Mouse (Mus musculus): ENCODE measurements around the gene Sec14l2. TPM values are rescaled to one million over a fixed set of nuclear protein-coding genes. Genes with fewer than 3 reads are reported as not detected.

Sec14l2 gene
- polyA plus RNA-seq, 1 experiment from 2014 or later: 1.5 TPM

- peak within 1 kb of the TSS; percentile 74 for H3K4me2 ChIP-seq (replicated peaks; ENCODE audit: low read depth, low read length)
- H3K4me3 ChIP-seq (ENCODE audit: low read length): peak within 1 kb of the TSS; percentile 60
- H3K27me3 ChIP-seq (ENCODE audit: insufficient read depth, low read length): no peaks in the 10 kb centered on the region
- peak within 1 kb of the TSS; percentile 79 for H3K27ac ChIP-seq (ENCODE audit: low read length)
- peaks cover 5% of the 10 kb centered on the region; the same call in 1 of the 2 replicates for H3K9me3 ChIP-seq (ENCODE audit: low read length)
- peaks cover 20% of the 10 kb centered on the region for H3K4me1 ChIP-seq (ENCODE audit: insufficient read depth, low read length)
- ATAC-seq (ENCODE audit: low FRiP score, low TSS enrichment): peak; percentile 14; the same call in 1 of the 2 replicates
- 4% methylated on average over 30 of the region's 34 CpGs for WGBS
- H3K36me3 ChIP-seq (ENCODE audit: insufficient read depth, low read length): peaks cover 22% of the 10 kb centered on the region
- peak within 1 kb of the TSS; percentile 66 for H3K9ac ChIP-seq (replicated peaks; ENCODE audit: low read length)
Observed at GRCm38 (mm10) chr11:4095171-4096053, 27.8 kb downstream of the Sec14l2 start, which contains the start of gene Mtfp1. Gene Mtfp1, minus strand, starts transcription at chr11:4095445.

DNA sequence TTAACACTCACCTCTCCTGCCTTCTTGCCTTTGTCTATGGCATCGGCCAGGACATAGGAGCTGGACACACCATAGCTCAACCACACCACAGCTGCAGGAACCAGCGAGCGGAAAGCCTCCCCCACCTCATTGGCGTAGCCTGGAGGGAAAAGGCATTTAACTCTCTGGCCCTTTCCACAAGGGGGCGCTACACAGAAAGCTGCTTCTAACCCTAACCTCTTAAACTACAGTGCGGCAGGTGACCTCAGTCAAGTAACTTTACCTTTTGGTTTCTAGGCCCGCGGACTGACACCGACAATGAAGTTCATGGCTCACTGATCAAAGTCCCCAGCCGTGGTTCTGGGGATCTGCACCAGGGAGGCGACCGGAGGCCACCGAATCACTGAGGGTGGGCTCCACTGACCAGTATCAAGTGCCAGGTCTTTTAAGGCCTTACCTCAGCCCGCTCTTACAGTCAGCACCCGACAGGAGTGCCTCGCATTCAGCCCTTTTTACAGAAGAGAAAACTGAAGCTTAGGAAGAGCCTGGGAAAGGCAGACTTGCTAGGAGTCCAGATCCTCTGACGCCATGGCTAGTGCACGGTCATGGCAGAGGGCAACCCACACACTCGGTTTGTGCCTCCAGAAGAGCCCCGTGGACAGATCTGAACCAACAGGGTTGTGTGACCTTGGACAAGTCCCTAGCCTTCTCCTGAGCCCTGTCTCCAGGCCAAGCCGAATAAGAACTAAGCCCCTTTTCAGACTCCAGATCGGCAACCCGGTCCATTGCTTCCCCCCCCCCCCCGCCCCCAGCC is 28.6 kb downstream of the Sec14l2 start:
- no peak for ATAC-seq (ENCODE audit: low FRiP score, low TSS enrichment)
- WGBS: 4% methylated on average over 23 of the region's 24 CpGs

DNA sequence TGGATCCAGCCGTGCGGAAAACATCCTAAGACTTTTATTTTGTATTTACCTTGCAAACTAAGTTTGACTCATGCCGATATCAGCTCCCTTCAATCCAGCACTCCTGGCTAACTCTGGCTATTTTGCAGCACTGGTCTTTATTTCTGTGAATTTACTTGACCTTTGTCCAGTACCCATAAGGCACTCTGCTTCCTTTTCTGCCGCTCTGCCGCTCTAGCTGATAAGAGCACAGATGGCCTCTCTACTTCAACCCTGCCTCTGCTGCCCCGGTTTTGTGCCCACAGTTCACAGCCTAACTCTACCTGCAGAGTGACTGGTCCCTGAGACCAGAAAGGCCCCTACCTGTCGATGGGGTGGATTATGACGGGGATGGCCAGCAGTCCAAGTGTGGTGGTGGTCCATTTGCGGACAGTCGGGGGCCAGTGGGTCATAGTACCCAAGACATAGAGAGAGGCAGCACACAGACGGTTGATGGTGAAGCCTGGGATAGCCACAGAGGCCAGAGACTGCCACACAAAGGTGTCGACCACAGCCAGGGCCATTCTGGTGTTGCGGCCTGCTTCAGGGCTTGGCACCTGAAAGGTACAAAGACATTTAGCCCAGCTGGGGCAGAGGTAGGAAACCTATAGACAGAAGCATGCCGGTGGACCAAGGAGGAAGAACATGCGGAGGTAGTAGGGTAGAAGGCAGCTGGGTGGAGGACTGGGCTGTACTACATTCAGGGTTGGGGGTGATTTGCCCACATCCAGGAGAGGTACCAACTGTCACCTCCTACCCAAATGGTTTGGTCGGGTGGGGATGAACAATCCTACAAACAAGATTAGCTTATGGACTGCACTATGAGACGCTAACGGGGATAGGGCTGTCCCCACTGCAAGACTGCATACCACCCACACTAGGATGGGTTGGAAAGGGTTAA is 29.5 kb downstream of the Sec14l2 start:
- 85% methylated on average over 18 of the region's 18 CpGs for WGBS
- H3K27me3 ChIP-seq (ENCODE audit: insufficient read depth, low read length): no peaks in the 10 kb centered on the region
- no peak overlapping the region for H3K27ac ChIP-seq (ENCODE audit: low read length)
- peaks cover 22% of the 10 kb centered on the region for H3K36me3 ChIP-seq (ENCODE audit: insufficient read depth, low read length)
- peak overlapping the region; percentile 60 for H3K4me3 ChIP-seq (ENCODE audit: low read length)
- H3K9me3 ChIP-seq (ENCODE audit: low read length): peaks cover 5% of the 10 kb centered on the region; the same call in 1 of the 2 replicates
- H3K4me1 ChIP-seq (ENCODE audit: insufficient read depth, low read length): peaks cover 20% of the 10 kb centered on the region
- ATAC-seq (ENCODE audit: low FRiP score, low TSS enrichment): no peak; the same call in 1 of the 2 replicates
- peak overlapping the region; percentile 74 for H3K4me2 ChIP-seq (replicated peaks; ENCODE audit: low read depth, low read length)
- H3K9ac ChIP-seq (replicated peaks; ENCODE audit: low read length): no peak overlapping the region

More for the DNA sequence above, 28.6 kb downstream of the Sec14l2 start:
- H3K27ac ChIP-seq (ENCODE audit: low read length): peak overlapping the region; percentile 79
- peaks cover 20% of the 10 kb centered on the region for H3K4me1 ChIP-seq (ENCODE audit: insufficient read depth, low read length)
- peak overlapping the region; percentile 66 for H3K9ac ChIP-seq (replicated peaks; ENCODE audit: low read length)
- no peaks in the 10 kb centered on the region for H3K27me3 ChIP-seq (ENCODE audit: insufficient read depth, low read length)
- H3K9me3 ChIP-seq (ENCODE audit: low read length): peaks cover 5% of the 10 kb centered on the region; the same call in 1 of the 2 replicates
- peaks cover 22% of the 10 kb centered on the region for H3K36me3 ChIP-seq (ENCODE audit: insufficient read depth, low read length)
- H3K4me2 ChIP-seq (replicated peaks; ENCODE audit: low read depth, low read length): peak overlapping the region; percentile 74
- H3K4me3 ChIP-seq (ENCODE audit: low read length): peak overlapping the region; percentile 60

DNA sequence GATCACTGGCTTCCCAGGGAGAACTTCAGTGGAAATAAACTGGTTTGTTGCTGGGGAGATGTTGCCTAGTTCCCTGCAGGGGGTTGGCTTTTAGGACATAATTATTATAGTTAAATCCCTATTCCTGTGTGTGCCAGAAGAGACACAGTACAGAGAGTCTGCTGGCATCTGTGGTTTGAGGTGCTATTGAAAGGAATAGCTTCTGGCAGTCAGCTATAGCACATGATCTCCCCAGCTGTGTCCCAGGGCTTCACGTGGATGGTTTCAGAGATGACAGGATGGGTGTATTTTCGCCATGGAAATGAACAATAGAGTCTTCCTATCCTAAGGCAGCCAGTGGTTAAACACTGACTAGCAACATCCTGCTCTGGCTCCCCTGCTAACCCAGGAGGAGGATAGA is 35.9 kb downstream of the Sec14l2 start:
- no peak overlapping the region for H3K4me2 ChIP-seq (replicated peaks; ENCODE audit: low read depth, low read length)
- no peaks in the 10 kb centered on the region for H3K4me1 ChIP-seq (ENCODE audit: insufficient read depth, low read length)
- no peak overlapping the region for H3K4me3 ChIP-seq (ENCODE audit: low read length)
- H3K9me3 ChIP-seq (ENCODE audit: low read length): peaks cover 5% of the 10 kb centered on the region; the same call in 1 of the 2 replicates
- no peaks in the 10 kb centered on the region for H3K27me3 ChIP-seq (ENCODE audit: insufficient read depth, low read length)
- H3K9ac ChIP-seq (replicated peaks; ENCODE audit: low read length): no peak overlapping the region
- H3K27ac ChIP-seq (ENCODE audit: low read length): no peak overlapping the region
- 62% methylated on average over 2 of the region's 2 CpGs for WGBS
- H3K36me3 ChIP-seq (ENCODE audit: insufficient read depth, low read length): peaks cover 17% of the 10 kb centered on the region
- ATAC-seq (ENCODE audit: low FRiP score, low TSS enrichment): no peak

DNA sequence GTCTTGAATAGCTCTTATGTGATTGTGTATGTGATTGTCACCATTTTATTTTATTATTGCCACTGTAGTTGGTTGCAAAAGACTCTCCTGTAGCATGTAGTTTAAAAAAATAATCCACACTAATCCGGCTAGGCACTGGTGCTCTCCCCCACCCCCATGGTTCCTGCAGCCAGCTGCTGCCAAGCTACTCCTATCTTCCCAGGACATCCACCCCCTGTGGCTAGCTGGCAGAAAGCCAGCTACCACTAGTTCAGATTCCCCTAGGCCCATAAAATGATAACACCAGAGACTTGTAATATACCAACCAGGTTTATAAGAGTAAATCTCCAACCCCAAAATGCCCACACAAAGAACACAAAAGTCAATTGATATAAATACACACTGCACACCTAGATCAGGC is 37.0 kb downstream of the Sec14l2 start:
- Histone ChIP-seq H3K4me1 (ENCODE audit: insufficient read depth, low read length) (no peaks in the 10 kb centered on the region), H3K9ac (replicated peaks; ENCODE audit: low read length) (no peak overlapping the region), H3K36me3 (ENCODE audit: insufficient read depth, low read length) (peaks cover 7% of the 10 kb centered on the region), H3K4me2 (replicated peaks; ENCODE audit: low read depth, low read length) (no peak overlapping the region), H3K27ac (ENCODE audit: low read length) (no peak overlapping the region), H3K4me3 (ENCODE audit: low read length) (no peak overlapping the region), H3K9me3 (ENCODE audit: low read length) (peaks cover 5% of the 10 kb centered on the region; the same call in 1 of the 2 replicates), H3K27me3 (ENCODE audit: insufficient read depth, low read length) (no peaks in the 10 kb centered on the region)
- WGBS: 62% methylated on average over 1 of the region's 1 CpGs
- ATAC-seq (ENCODE audit: low FRiP score, low TSS enrichment): no peak

GRCm38 (mm10) chr11:4083316-4084078 is 39.7 kb downstream of the Sec14l2 start:
- Histone ChIP-seq H3K9ac (replicated peaks; ENCODE audit: low read length) (no peak overlapping the region), H3K4me1 (ENCODE audit: insufficient read depth, low read length) (no peaks in the 10 kb centered on the region), H3K4me2 (replicated peaks; ENCODE audit: low read depth, low read length) (no peak overlapping the region), H3K4me3 (ENCODE audit: low read length) (no peak overlapping the region), H3K9me3 (ENCODE audit: low read length) (no peaks in the 10 kb centered on the region), H3K27me3 (ENCODE audit: insufficient read depth, low read length) (no peaks in the 10 kb centered on the region), H3K27ac (ENCODE audit: low read length) (no peak overlapping the region), H3K36me3 (ENCODE audit: insufficient read depth, low read length) (no peaks in the 10 kb centered on the region)
- 28% methylated on average over 5 of the region's 5 CpGs for WGBS
- ATAC-seq (ENCODE audit: low FRiP score, low TSS enrichment): no peak

- Histone ChIP-seq H3K9me3 (ENCODE audit: low read length) (no peaks in the 10 kb centered on the region), H3K4me2 (replicated peaks; ENCODE audit: low read depth, low read length) (no peak overlapping the region), H3K27ac (ENCODE audit: low read length) (no peak overlapping the region), H3K4me1 (ENCODE audit: insufficient read depth, low read length) (no peaks in the 10 kb centered on the region), H3K27me3 (ENCODE audit: insufficient read depth, low read length) (no peaks in the 10 kb centered on the region), H3K36me3 (ENCODE audit: insufficient read depth, low read length) (no peaks in the 10 kb centered on the region), H3K4me3 (ENCODE audit: low read length) (no peak overlapping the region), H3K9ac (replicated peaks; ENCODE audit: low read length) (no peak overlapping the region)
- ATAC-seq (ENCODE audit: low FRiP score, low TSS enrichment): no peak
- WGBS: 8% methylated on average over 4 of the region's 4 CpGs
Observed at GRCm38 (mm10) chr11:4080219-4080618, 43.0 kb downstream of the Sec14l2 start.

DNA sequence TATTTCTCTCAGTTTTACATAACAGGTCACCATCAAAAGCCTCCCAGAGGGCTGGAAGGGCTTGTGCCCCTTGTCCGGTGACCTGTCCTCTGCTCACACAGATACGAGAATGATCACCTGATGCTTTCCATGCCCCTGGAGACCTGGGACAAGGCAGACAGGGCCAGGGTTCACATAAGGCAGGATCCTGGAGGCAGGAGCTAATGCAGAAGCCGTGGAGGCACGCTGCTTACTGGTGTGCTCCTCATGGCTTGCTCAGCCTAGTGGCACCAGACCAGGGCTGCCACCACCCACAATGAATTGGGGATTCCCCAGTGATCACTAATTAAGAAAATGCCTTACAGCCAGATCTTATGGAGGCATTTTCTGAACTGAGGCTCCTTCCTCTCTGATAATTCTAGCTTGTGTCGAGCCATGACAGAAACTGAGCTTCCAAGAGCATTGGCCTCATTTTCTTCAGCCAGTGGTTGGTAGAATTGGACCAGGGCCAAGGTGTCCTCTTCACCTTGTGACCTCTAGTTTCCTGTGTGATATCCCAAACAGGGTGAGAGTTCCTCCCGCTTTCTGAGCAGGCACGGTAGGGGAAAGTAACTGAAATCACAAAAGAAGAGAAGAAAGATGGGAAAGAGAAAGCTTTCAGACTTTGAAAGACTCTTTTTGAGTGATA is 44.8 kb downstream of the Sec14l2 start:
- H3K4me1 ChIP-seq (ENCODE audit: insufficient read depth, low read length): no peaks in the 10 kb centered on the region
- H3K4me2 ChIP-seq (replicated peaks; ENCODE audit: low read depth, low read length): no peak overlapping the region
- 84% methylated on average over 7 of the region's 7 CpGs for WGBS
- H3K9me3 ChIP-seq (ENCODE audit: low read length): no peaks in the 10 kb centered on the region
- no peaks in the 10 kb centered on the region for H3K27me3 ChIP-seq (ENCODE audit: insufficient read depth, low read length)
- no peak overlapping the region for H3K9ac ChIP-seq (replicated peaks; ENCODE audit: low read length)
- no peak overlapping the region for H3K27ac ChIP-seq (ENCODE audit: low read length)
- ATAC-seq (ENCODE audit: low FRiP score, low TSS enrichment): no peak
- no peak overlapping the region for H3K4me3 ChIP-seq (ENCODE audit: low read length)
- no peaks in the 10 kb centered on the region for H3K36me3 ChIP-seq (ENCODE audit: insufficient read depth, low read length)

Measured in kidney, embryonic 16.5 days (tissue).